In genomic region chr11:47149607-47150006, GRCm38 (mm10) we compare ENCODE assay signal across 12 mouse cellular contexts.
DNase-seq lines count a peak whose midpoint lies in the region; ATAC-seq lines count a peak whose summit lies in the region.
"Had no signal": no experiment of that assay in that cellular context is flagged by ENCODE, and none has a peak within 500 bp of the region (broad histone marks: within the 10 kb centered on the region; RNA-seq: fewer than 3 reads in every experiment).

No protein-coding gene starts in this region.

- H3K27ac ChIP-seq in midbrain, embryonic 13.5 days = no peak overlapping the region
- no peak overlapping the region for H3K27ac ChIP-seq in midbrain, embryonic 11.5 days (ENCODE audit: low read depth, low read length)
- H3K27ac ChIP-seq: stomach, embryonic 15.5 days had no signal

- no peaks in the 10 kb centered on the region for H3K36me3 ChIP-seq in midbrain, embryonic 13.5 days
- no peaks in the 10 kb centered on the region for H3K36me3 ChIP-seq in midbrain, embryonic 11.5 days (ENCODE audit: control insufficient read depth, insufficient read depth, low read length)
- H3K36me3 ChIP-seq: stomach, embryonic 15.5 days had no signal

- no peaks in the 10 kb centered on the region for H3K9me3 ChIP-seq in midbrain, embryonic 13.5 days
- no peaks in the 10 kb centered on the region for H3K9me3 ChIP-seq in midbrain, embryonic 11.5 days (ENCODE audit: control insufficient read depth, low read length)
- H3K9me3 ChIP-seq: stomach, embryonic 15.5 days had no signal

- no peaks in the 10 kb centered on the region for H3K4me1 ChIP-seq in midbrain, embryonic 13.5 days (replicated peaks)
- no peaks in the 10 kb centered on the region for H3K4me1 ChIP-seq in midbrain, embryonic 11.5 days (ENCODE audit: control insufficient read depth, insufficient read depth, low read length)
- H3K4me1 ChIP-seq: stomach, embryonic 15.5 days had no signal

- no peaks in the 10 kb centered on the region for H3K27me3 ChIP-seq in midbrain, embryonic 13.5 days
- no peaks in the 10 kb centered on the region for H3K27me3 ChIP-seq in midbrain, embryonic 11.5 days (ENCODE audit: control insufficient read depth, insufficient read depth, low read length)
- H3K27me3 ChIP-seq: stomach, embryonic 15.5 days had no signal

- no peak overlapping the region for H3K4me3 ChIP-seq in midbrain, embryonic 13.5 days (replicated peaks)
- no peak overlapping the region for H3K4me3 ChIP-seq in midbrain, embryonic 11.5 days (ENCODE audit: low read depth, low read length)
- H3K4me3 ChIP-seq: stomach, embryonic 15.5 days had no signal

- H3K9ac ChIP-seq in midbrain, embryonic 13.5 days (replicated peaks) = no peak overlapping the region
- no peak overlapping the region for H3K9ac ChIP-seq in midbrain, embryonic 11.5 days (ENCODE audit: low read length)
- H3K9ac ChIP-seq: stomach, embryonic 15.5 days had no signal

- no peak for DNase-seq in midbrain, embryonic 11.5 days (ENCODE audit: low spot score, missing footprints)
- DNase-seq in cerebellum, postnatal 10 days = peak; percentile 73 to 84
- DNase-seq in kidney, adult 8-10 months = peak; percentile 1 to 22
- DNase-seq in retina, embryonic 14.5 days (ENCODE audit: low spot score) = peak; percentile 23
- no peak for DNase-seq in gastrocnemius, postnatal 4 days (ENCODE audit: low spot score in 2 of 2)
- DNase-seq in spleen, postnatal 4 days (ENCODE audit: low spot score in 2 of 2) = no peak
- DNase-seq: adrenal gland, postnatal 36 days; heart, postnatal 14 days; right cerebral cortex, postnatal 25 days; thymus, postnatal 4 days had no signal

- ATAC-seq in midbrain, embryonic 13.5 days = 0 out of 2 replicates have a peak, but pooled peaks have one; percentile 50
- ATAC-seq in midbrain, embryonic 11.5 days (ENCODE audit: low FRiP score) = no peak

- 64% methylated on average over 9 of the region's 9 CpGs for WGBS in midbrain, embryonic 13.5 days
- WGBS in midbrain, embryonic 11.5 days = 77% methylated on average over 9 of the region's 9 CpGs

- H3K4me2 ChIP-seq in midbrain, embryonic 13.5 days (replicated peaks) = no peak overlapping the region
- no peak overlapping the region for H3K4me2 ChIP-seq in midbrain, embryonic 11.5 days
- H3K4me2 ChIP-seq: stomach, embryonic 15.5 days had no signal

Comparison
In these comparisons a context has a peak if more than half of its experiments do, and no peak if none do; other contexts are left out.
1. DNase-seq: peak in cerebellum, postnatal 10 days (2 of 2), kidney, adult 8-10 months (2 of 2) and retina, embryonic 14.5 days (single experiment); none in midbrain, embryonic 11.5 days (single experiment), gastrocnemius, postnatal 4 days (0 of 2) and spleen, postnatal 4 days (0 of 2).